Comparison of ENCODE assay signal across 10 mouse cellular contexts in genomic region chr19:47291307-47292080, GRCm38 (mm10).
DNase-seq lines count a peak whose midpoint lies in the region; ATAC-seq lines count a peak whose summit lies in the region.
"Had no signal": no experiment of that assay in that cellular context is flagged by ENCODE, and none has a peak within 500 bp of the region (broad histone marks: within the 10 kb centered on the region; RNA-seq: fewer than 3 reads in every experiment).

No protein-coding gene starts in this region.

- H3K27ac ChIP-seq in hindbrain, embryonic 11.5 days (ENCODE audit: low read depth, low read length), result peak overlapping the region; percentile 39
- H3K27ac ChIP-seq in hindbrain, embryonic 16.5 days (ENCODE audit: low read depth, low read length), result no peak overlapping the region; the same call in 1 of the 2 replicates
- peak overlapping the region; percentile 47 for H3K27ac ChIP-seq in embryonic facial prominence, embryonic 12.5 days
- H3K27ac ChIP-seq in midbrain, embryonic 15.5 days, result no peak overlapping the region
- H3K27ac ChIP-seq: left cerebral cortex, adult 2 months had no signal

- no peaks in the 10 kb centered on the region for H3K9me3 ChIP-seq in hindbrain, embryonic 11.5 days (ENCODE audit: control insufficient read depth, low read length)
- H3K9me3 ChIP-seq in hindbrain, embryonic 16.5 days (ENCODE audit: control insufficient read depth, low read length), result no peaks in the 10 kb centered on the region
- no peaks in the 10 kb centered on the region for H3K9me3 ChIP-seq in embryonic facial prominence, embryonic 12.5 days
- no peaks in the 10 kb centered on the region for H3K9me3 ChIP-seq in midbrain, embryonic 15.5 days
- H3K9me3 ChIP-seq: G1E had no signal

- intact Hi-C loops in left cerebral cortex, postnatal 14 days (cut with DNase I), result no loop called here

- H3K4me3 ChIP-seq in hindbrain, embryonic 11.5 days (ENCODE audit: low read depth, low read length), result no peak overlapping the region
- H3K4me3 ChIP-seq in hindbrain, embryonic 16.5 days (ENCODE audit: low read length), result no peak overlapping the region
- no peak overlapping the region for H3K4me3 ChIP-seq in embryonic facial prominence, embryonic 12.5 days
- no peak overlapping the region for H3K4me3 ChIP-seq in midbrain, embryonic 15.5 days
- H3K4me3 ChIP-seq: left cerebral cortex, adult 2 months had no signal

- WGBS in hindbrain, embryonic 11.5 days, result 30% methylated on average over 7 of the region's 7 CpGs
- WGBS in hindbrain, embryonic 16.5 days, result 38% methylated on average over 7 of the region's 7 CpGs
- WGBS in embryonic facial prominence, embryonic 12.5 days, result 25% methylated on average over 7 of the region's 7 CpGs
- WGBS in midbrain, embryonic 15.5 days, result 27% methylated on average over 7 of the region's 7 CpGs

- peaks cover 15% of the 10 kb centered on the region for H3K4me1 ChIP-seq in hindbrain, embryonic 11.5 days (replicated peaks; ENCODE audit: control insufficient read depth, insufficient read depth, low read length)
- peaks cover 16% of the 10 kb centered on the region for H3K4me1 ChIP-seq in hindbrain, embryonic 16.5 days (ENCODE audit: control insufficient read depth, insufficient read depth, low read depth, low read length)
- H3K4me1 ChIP-seq in embryonic facial prominence, embryonic 12.5 days, result peaks cover 46% of the 10 kb centered on the region
- peaks cover 8% of the 10 kb centered on the region; the same call in 1 of the 2 replicates for H3K4me1 ChIP-seq in midbrain, embryonic 15.5 days

- peak; percentile 75 for ATAC-seq in hindbrain, embryonic 11.5 days (ENCODE audit: low FRiP score)
- no peak for ATAC-seq in hindbrain, embryonic 16.5 days
- ATAC-seq in embryonic facial prominence, embryonic 12.5 days (ENCODE audit: insufficient number of reproducible peaks, insufficient read depth, low FRiP score, low TSS enrichment), result no peak
- 0 out of 2 replicates have a peak, but pooled peaks have one; percentile 53 for ATAC-seq in midbrain, embryonic 15.5 days (replicated peaks)

- H3K36me3 ChIP-seq in hindbrain, embryonic 11.5 days (ENCODE audit: control insufficient read depth, insufficient read depth, low read length), result no peaks in the 10 kb centered on the region
- no peaks in the 10 kb centered on the region for H3K36me3 ChIP-seq in hindbrain, embryonic 16.5 days (ENCODE audit: control insufficient read depth, insufficient read depth, low read length)
- peaks cover 28% of the 10 kb centered on the region for H3K36me3 ChIP-seq in embryonic facial prominence, embryonic 12.5 days
- no peaks in the 10 kb centered on the region for H3K36me3 ChIP-seq in midbrain, embryonic 15.5 days (replicated peaks)
- H3K36me3 ChIP-seq: G1E had no signal

- peak; percentile 53 for DNase-seq in hindbrain, embryonic 11.5 days (ENCODE audit: low spot score)
- DNase-seq in kidney, adult 9 months, result peak; percentile 39
- DNase-seq in left cerebral cortex, postnatal 14 days (ENCODE audit: low spot score in 2 of 2), result no peak
- DNase-seq in layer of hippocampus, postnatal 25 days (ENCODE audit: extremely low spot score in 1 of 2, low spot score in 1 of 2), result no peak
- DNase-seq in right cerebral cortex, postnatal 4 days, result no peak

- no peak overlapping the region for H3K9ac ChIP-seq in hindbrain, embryonic 11.5 days (ENCODE audit: low read depth, low read length)
- H3K9ac ChIP-seq in hindbrain, embryonic 16.5 days (ENCODE audit: low read depth, low read length), result no peak overlapping the region
- H3K9ac ChIP-seq in embryonic facial prominence, embryonic 12.5 days, result peak overlapping the region; percentile 39; the same call in 1 of the 2 replicates
- H3K9ac ChIP-seq in midbrain, embryonic 15.5 days, result no peak overlapping the region

- no peak overlapping the region for H3K4me2 ChIP-seq in hindbrain, embryonic 11.5 days (replicated peaks; ENCODE audit: low read depth, low read length)
- H3K4me2 ChIP-seq in hindbrain, embryonic 16.5 days (ENCODE audit: low read length), result no peak overlapping the region
- no peak overlapping the region for H3K4me2 ChIP-seq in embryonic facial prominence, embryonic 12.5 days (replicated peaks)
- no peak overlapping the region for H3K4me2 ChIP-seq in midbrain, embryonic 15.5 days

- no peaks in the 10 kb centered on the region for H3K27me3 ChIP-seq in hindbrain, embryonic 11.5 days (ENCODE audit: control insufficient read depth, insufficient read depth, low read length)
- H3K27me3 ChIP-seq in hindbrain, embryonic 16.5 days (replicated peaks; ENCODE audit: control insufficient read depth, insufficient read depth, low read length), result no peaks in the 10 kb centered on the region
- no peaks in the 10 kb centered on the region for H3K27me3 ChIP-seq in embryonic facial prominence, embryonic 12.5 days
- no peaks in the 10 kb centered on the region for H3K27me3 ChIP-seq in midbrain, embryonic 15.5 days (replicated peaks)

Comparison
In these comparisons a context has a peak if more than half of its experiments do, and no peak if none do; other contexts are left out.
1. ATAC-seq: peak in hindbrain, embryonic 11.5 days (single experiment) and midbrain, embryonic 15.5 days (single experiment); none in hindbrain, embryonic 16.5 days (single experiment) and embryonic facial prominence, embryonic 12.5 days (single experiment).
2. H3K27ac ChIP-seq: peak in hindbrain, embryonic 11.5 days (single experiment) and embryonic facial prominence, embryonic 12.5 days (single experiment); none in hindbrain, embryonic 16.5 days (single experiment) and midbrain, embryonic 15.5 days (single experiment).
3. DNase-seq: peak in hindbrain, embryonic 11.5 days (single experiment) and kidney, adult 9 months (single experiment); none in left cerebral cortex, postnatal 14 days (0 of 2), layer of hippocampus, postnatal 25 days (0 of 2) and right cerebral cortex, postnatal 4 days (single experiment).